Mouse (Mus musculus) embryo, embryonic 11 days (tissue): ENCODE data around the gene Orai3.
"Not testable (repeated sequence)": the region's sequence is repeated elsewhere in the genome, so short reads cannot be mapped to it uniquely, and the experiment has no call there.

ENCODE experiments used
- DNase-seq: peaks from one replicate; pipeline ENCODE4 v3.0.0-alpha.2; 2015

Orai3 gene

DNA sequence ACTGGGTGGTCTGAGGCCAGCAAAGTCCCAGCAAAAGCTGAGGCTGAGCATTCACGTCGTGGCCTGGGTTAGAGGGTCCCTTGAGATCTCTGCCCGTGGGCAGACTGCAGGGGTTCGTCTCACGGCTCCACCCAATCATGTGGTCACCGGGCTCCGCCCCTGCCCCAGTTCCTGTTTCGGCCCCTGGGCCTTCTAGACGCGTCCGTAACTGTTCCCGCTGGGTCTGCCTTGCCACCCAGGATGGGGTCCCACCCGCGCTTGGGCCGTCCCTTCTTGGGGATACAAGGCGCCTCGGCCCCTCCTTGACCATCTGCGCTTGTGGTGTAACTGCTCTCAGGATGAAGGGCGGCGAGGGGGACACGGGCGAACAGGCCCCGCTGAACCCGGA lies at the start of gene Orai3:
Gene Orai3, plus strand, starts transcription at position 165 of the 388 bp plus-strand sequence.
- DNase-seq, result peak; percentile 89

DNA sequence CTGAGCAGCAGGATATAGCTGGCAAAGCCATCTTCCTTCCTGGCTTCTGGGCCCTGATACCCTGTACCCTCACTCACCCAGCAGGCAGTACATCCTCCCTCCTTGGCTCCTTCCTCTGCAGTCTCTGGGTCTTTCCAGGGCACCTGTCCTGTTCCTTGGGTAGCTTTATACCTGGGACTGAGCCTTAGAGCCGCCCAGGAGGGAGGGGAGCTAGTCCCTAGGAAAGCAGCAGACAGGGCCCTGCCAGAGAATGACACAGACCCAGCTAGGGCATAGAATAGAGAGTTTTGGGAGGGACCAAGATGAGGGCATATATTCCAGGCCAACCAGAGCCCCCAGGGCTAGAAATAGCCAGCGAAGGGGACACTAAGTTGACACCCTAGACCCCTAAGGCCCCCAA lies 44.1 kb upstream of the Orai3 start:
- no peak for DNase-seq

DNA sequence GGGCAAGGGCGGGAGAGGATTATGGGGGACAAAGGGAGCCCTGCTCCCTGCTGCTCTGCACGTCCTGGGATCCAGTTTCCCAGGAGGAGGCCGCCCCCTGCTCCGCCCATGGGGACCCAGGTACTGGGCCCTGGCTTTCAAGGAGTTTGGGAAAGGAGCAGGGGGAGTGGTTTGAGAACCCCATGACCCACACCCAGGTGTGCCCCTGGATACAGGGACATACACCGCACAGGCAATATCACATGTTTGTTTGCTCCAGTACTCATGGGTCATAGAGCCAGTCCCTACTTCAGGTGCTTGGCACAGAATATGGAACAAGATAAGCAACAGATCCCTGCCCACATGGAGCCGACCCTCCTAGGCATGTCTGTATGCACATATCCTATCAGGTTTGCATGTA lies 43.7 kb upstream of the Orai3 start:
- DNase-seq, result no peak

DNA sequence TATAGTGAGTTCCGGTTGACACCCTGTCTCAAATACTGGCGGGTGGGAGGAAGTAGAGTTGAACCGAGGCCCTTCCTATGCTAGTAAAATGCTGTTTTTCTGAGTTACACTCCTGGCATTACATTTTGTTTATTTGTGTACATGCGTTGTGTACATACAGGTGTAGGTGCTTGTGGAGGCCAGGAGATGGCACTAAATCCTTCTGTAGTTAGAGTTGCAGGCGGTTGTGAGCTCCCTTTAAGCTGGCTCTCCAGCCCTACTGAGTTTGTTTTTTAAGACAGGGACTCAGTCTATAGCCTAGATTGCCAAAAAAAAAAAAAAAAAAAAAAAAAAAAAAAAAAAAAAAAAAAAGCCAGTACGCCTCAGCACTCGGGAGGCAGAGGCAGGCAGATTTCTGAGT lies 41.7 kb upstream of the Orai3 start:
- no peak for DNase-seq

DNA sequence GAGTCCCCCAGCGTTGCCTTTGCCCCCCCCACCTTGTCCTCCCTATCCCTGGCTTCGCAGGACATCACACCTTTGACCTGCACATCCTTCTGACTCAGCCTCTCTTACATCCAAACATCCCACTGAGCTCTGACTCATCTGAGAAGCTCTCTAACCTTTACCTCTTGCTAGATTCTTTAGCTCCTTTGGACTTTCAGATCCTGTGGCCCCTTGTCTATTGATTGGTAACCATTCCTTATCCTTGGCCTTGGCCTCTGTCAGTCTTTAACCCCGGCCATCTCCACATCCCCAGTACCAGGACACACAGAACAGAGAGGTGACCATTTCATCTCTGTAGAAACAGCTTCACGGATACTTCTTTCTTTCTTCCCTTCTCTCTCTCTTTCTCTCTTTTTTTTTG lies 39.4 kb upstream of the Orai3 start:
- no peak for DNase-seq

DNA sequence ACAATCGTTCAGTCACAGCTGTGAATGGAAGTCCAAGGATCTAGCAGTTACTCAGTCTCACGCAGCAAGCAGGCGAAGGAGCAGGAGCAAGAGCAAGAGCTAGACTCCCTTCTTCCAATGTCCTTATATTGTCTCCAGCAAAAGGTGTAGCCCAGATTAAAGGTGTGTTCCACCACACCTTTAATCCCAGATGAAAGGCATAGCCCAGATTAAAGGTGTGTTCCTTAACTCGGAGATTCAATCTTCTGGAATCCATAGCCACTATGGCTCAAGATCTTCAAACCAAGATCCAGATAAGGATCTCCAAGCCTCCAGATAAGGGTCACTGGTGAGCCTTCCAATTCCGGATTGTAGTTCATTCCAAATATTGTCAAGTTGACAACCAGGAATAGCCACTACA lies 37.5 kb upstream of the Orai3 start, which contains the start of gene Ctf2:
Gene Ctf2, minus strand, starts transcription at position 101 of the 400 bp plus-strand sequence.
- DNase-seq, result not testable (repeated sequence)

DNA sequence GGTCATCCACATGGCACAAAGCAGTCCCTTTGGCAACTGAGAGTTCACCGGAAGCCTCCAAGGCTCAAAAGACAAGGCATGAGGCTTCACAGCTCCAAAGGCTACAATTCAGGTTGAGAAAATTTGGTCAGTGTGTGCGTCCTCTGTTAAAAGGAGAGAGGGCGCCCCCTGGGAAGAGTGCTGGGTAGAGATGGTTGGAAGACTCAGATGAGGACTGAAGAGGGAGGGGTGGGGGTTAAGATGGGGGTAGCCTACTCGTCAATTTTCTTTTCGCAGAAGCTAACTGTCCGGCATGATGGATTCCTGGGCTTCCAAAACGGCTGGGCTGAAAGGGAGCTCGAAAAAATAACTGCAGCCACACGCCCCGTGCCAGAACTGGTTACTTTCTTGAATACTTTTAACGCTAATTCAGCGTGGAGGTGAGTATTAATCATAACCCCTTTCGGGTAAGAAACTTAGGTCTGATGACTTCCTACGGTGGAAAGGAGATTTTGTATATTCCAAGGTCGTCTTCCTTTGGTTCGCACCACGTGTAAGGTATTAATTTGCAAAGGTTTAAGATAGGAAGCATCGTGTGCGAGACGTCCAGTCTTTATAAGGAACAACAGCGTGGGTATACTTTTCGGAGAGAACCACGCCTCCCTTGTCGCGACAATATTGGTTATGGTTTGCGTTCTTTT lies 25.1 kb upstream of the Orai3 start, which contains the start of gene Fbxl19:
Gene Fbxl19, plus strand, starts transcription at position 178 of the 680 bp plus-strand sequence.
- peak; percentile 90 for DNase-seq

DNA sequence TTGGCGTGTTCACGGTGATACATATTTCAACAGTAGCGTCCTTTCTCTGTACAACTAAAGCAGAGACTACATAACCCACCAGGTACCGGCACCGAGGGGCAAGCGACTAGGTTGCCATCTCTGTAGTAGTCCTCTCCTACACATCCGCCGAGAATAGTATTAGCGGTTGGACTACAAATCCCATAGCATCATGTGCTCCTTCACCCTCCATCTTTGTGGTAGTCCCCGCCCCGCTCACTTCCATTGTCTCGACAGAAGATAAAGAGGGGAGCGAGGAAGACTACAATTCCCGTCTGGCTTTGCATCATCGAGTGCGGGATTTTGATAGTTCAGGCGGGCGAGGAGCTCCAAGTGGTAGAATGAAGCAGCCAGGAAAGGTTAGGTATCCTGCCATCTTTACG lies 24.4 kb upstream of the Orai3 start:
- DNase-seq, result peak; percentile 97

DNA sequence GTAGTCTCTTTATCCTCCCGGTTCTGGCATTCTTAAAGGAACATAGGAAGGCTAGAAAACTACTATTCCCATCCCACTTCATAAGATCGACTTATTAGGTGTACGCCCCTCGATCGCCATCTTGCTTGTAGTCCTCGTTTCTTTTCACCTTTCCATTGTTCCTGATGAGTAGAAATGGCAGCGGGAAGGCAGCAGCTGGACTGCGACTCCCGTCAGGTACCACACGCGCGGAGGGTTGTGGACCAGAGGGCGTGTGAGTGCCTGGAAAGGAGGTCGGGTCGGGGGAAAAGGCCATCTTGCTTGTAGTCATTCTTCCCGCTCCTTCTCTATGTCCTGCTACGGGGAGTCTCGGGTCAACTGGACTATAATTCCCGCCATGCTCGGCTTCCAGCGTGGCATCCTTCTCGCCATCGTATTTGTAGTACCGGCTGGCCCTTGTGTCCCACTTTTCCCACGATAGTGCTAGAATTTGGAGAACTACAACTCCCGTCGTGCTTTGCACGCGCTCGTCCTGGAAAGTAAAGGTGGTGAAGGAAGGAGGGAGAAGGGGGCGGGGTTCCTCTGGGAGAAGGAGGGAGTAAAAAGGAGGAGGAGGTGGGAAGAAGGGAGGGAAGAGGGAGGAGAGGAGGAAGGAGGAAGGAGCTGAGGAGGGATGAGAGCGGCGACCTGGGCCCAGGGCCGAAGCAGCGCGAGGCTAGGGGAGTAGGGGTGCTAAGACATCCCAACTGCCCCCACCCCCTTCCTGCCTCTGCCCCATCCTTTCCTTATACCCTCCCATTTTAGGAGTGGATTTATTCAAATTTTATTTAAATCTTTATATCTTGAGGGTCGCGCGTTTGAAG lies 23.7 kb upstream of the Orai3 start:
- peak; percentile 97 for DNase-seq

DNA sequence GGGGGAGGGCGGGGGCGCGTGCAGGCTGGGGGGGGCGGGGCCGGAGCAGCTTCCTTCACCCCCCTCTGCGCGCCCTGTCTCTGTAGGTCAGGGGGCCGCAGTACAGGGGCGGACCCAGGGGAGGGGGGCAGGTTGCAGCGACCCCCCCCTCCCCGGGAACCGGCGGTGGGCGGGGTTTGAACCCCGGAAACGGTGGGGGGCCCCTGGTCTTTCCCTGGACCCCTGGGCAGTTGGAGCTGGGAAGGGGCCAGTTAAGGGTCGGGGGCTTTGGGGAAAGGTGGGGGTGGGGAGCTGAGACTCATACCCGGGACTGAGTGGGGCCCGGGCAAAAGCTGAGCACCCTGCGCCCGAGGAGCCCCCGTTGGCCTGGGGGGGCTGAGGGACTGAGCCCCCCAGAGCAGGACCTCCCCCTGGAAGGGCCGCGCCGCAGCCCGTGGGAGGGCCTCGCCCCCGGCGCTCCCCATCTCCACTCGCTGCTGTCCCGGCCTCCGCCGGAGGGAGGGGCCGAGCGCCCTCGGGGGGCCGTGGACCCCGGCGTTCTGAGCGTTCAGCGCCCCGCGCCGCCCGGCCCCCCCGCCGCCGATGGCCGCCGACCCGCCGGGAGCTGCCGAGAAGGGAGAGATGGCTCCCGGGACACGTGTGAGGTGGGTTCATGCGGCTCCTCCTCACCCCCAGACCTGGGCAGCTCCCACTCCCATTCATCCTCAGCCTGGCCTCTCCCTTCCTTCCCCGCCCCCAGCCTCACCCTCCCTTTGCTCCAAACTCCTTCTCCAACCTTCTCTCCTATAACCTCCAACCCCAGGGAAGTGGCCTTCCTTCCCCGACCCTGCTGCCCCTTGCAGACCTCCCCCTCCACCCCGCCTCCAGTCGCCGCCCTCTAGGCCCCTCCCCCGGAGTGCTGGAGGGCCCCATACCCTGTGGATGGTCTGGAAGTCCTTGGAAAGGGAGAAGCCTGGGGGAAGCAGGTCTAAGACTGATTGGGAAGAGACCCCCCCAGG lies 22.8 kb upstream of the Orai3 start:
- DNase-seq, result peak; percentile 80

DNA sequence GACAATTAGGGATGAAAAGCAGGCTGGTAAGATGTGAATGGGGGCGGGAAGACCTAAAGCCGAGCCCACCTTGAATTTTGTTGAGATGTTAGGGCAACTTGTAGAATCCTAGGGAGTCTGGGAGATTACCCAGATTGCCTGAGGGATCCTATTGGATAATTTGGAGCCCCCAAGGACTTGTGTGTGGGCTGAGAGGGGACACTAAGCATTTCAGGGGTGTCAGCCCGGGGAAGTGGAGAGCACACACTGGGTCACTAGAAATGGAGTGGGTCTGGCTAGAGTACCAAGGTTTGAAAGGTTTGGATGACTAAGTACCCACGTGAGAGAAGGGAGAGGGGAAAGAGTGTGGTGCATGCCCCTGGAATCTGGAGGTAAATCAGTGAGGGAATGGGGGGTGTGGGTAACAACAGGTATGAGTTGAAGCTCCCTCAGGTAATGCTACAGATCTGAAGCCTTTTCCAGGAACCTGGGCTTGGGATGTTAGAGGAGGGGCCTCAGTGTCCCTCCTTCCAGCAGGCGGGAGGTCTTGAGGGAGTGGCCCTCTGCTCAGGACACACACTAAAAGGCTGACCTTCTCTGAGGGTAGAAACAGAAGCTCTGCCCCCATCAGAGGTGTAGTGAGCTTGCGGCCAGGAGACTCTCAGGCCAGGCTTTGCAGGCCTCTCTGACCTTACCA lies 21.9 kb upstream of the Orai3 start:
- DNase-seq, result no peak

DNA sequence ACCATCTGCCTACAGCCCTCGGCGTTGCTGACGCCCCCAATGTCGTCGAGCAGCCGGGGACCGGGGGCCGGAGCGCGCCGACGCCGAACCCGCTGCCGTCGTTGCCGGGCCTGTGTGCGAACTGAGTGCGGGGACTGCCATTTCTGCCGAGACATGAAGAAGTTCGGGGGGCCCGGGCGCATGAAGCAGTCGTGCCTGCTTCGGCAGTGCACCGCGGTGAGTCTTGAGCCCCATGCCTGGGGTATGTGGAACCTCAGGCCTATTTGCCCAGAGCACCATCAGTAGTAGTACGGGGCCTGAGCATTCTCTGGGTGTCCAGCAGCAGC lies 21.4 kb upstream of the Orai3 start:
- no peak for DNase-seq

DNA sequence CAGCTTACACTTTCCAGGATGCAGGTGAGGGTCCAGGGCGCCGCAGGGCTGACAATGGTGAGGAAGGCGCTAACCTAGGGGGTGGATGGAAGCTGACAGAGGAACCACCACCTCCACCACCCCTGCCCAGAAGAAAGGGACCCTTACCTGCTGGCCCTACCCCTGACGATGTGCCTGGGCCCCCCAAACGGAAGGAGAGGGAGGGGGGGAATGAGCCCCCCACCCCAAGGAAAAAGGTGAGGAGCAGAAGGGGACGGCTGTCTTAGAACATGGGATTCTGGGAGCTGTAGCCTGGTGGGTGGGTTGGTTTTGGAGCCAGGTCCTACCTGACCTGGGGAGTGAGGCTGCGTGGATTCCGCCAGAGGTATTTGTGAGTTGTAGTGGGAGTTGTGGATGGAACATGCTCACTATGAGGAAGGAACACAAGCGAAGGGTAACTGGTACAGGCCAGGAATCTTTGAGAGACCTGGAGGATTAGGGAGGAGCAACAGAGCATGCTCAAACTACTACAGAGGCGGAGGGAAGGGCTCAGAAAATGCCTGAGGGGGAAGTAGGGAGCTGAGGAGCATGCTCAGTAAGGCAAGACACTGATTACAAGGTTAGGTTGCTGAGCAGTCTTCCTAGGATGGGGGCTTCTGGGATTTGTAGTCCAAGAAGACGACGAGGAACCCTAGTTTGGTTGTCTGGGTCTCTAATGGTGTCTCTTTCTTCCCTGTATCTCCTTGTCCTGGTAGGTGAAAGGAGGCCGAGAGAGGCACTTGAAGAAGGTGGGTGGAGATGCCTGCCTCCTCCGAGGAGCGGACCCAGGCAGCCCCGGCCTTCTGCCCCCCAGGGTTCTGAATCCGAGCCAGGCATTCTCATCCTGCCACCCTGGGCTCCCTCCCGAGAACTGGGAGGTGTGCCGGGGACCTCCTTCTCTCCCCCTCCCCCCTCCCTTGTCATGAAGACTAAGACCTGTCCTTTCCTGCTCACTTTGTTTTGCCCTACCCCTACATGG lies 19.2 kb upstream of the Orai3 start:
- no peak for DNase-seq

DNA sequence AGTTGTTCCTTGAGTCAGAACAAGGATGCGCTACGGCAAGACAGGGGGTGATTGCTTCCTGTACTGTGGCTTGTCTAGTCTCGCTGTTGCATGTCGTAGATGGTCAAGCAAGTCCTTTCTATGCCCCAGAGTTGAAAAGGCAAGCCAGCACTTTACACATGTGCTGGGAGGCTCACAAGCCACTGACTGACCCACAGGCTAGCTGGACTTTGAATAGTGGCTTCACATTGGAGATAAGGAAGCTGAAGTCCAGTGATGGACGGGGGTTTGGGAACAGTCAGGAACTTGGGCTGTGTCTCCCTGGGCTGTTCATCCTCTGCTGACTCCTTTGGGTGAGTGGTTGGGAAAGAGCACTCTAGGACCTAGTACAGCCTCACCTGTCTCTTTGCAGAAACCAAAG lies 18.0 kb upstream of the Orai3 start:
- no peak for DNase-seq

DNA sequence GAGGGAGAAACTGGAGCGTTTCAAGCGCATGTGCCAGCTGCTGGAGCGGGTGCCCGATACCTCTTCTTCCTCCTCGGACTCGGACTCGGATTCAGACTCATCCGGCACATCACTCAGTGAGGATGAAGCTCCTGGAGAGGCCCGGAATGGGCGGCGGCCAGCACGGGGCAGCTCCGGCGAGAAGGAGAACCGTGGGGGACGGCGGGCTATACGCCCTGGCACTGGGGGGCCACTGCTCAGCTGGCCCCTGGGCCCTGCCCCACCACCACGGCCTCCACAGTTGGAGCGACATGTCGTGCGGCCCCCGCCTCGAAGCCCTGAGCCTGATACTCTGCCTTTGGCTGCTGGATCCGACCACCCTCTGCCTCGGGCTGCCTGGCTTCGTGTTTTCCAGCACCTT lies 17.5 kb upstream of the Orai3 start:
- no peak for DNase-seq

DNA sequence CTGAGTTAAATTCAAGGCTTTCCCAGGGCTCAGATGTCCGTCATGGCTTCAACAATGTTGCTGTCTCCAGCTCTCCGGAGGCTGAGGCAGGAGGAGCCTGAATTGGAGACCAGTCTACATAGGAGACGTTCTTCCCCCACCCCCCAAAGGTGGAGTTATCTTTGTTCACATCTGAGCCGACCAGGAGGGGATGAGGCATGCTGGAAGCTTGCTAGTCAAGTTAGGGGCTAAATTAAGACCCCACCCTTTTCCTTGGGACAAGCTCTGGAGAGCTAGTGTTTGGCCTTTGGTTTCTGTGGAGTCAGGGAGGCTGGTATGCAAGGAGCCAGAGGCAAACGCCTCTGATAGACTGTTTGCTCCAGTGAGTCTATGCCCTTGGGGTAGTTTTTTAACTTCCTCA lies 16.5 kb upstream of the Orai3 start:
- no peak for DNase-seq

DNA sequence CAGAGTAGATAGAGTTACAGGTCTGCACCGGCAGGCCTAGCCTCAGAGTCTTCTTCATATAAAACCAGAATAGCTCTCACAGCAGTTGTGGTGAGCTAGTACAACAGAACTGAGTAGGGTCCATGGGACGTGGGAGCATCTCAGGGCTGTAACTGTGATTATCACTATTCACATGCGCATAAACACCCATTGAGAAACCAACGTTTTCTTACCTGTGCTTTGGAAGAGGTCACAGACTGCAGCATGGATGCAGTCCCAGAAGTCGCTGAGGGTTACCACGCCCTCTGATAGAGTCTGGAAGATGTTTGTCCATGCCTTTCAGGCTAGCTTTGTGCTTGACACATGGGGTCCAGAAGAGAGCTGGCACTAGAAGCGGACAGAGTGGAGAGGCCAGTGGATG lies 15.9 kb upstream of the Orai3 start:
- no peak for DNase-seq

DNA sequence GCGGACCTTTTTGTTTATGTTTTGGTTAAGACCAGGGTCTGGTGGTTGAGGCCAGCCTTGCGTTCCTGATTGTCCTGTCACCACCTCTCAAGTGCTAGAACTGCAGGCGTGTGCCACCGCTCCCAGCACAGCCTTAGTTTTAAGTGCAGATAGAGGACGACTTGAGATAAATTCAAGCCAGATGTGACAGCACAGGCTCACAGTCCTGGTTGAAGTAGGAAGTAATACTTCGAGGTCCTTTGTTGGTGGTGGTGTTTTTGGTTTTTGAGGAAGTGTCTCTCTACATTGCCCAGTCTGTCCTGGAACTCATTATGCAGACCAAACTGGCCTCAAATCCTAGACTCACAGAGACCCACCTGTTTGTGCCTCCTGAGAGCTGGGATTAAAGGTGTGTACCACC lies 9.9 kb upstream of the Orai3 start:
- no peak for DNase-seq

DNA sequence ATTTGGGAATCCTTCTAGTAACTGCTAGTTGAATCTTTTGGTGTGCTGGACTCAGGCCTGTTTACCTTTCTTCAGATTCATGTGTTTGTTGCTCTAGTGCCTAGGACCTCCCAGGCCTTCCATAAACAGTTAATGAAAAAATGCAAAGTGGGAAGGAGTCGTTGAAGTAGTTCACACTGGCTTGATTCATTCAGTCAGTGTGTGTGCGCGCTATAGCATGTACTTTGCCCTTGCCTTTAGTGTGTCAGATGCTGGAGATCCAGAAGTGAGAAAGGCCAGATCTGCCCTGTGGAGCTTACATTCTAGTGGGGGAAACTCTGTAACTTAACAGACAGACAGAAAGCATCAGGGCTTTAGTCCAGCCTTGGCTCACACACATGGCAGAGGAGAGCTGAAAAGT lies 9.1 kb upstream of the Orai3 start:
- DNase-seq, result no peak

DNA sequence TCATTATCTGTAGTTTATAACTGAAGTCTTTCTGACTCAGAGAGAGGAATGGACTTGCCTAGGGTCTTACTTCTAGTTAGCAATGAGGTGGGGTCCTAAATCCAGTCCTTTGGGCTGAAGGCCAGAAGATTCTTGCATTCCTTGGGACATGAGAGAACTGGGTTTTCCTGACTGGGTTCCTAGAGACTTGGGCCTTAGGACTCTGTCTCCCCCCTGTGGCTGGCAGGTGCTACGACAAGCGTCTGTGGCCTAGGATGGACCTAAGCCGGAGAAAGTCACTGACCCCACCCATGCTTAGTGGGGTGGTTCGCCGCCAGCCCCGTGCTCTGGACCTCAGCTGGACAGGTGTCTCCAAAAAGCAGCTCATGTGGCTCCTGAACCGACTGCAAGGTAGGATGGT lies 8.6 kb upstream of the Orai3 start:
- DNase-seq, result peak; percentile 73

DNA sequence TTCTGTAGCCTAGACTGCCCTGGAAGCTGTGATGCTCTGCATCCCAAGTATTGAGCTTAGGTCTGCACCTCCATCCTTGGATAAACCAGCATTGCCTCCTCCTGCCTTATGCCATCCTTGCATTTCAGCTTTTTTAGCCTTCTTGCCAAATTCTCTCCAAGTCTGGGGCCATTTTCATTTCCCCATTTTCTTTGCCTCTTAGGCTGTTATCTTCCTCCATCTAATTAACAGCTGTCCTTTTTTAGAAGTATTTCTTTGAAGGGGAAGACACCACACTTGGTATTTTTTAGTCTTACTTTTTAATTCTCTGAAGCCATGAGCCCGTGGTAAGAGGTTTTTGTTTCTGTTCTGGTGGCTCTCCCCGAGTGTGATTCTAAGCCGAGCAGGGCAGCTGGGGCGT lies 6.0 kb upstream of the Orai3 start:
- DNase-seq, result no peak
